Mouse (Mus musculus): Measurements from ENCODE around the gene 2010003K11Rik. TPM values are rescaled to one million over a fixed set of nuclear protein-coding genes. Genes with fewer than 3 reads are reported as not detected.

Gene 2010003K11Rik
- not detected in 3 replicates for total RNA-seq (2017)

DNA sequence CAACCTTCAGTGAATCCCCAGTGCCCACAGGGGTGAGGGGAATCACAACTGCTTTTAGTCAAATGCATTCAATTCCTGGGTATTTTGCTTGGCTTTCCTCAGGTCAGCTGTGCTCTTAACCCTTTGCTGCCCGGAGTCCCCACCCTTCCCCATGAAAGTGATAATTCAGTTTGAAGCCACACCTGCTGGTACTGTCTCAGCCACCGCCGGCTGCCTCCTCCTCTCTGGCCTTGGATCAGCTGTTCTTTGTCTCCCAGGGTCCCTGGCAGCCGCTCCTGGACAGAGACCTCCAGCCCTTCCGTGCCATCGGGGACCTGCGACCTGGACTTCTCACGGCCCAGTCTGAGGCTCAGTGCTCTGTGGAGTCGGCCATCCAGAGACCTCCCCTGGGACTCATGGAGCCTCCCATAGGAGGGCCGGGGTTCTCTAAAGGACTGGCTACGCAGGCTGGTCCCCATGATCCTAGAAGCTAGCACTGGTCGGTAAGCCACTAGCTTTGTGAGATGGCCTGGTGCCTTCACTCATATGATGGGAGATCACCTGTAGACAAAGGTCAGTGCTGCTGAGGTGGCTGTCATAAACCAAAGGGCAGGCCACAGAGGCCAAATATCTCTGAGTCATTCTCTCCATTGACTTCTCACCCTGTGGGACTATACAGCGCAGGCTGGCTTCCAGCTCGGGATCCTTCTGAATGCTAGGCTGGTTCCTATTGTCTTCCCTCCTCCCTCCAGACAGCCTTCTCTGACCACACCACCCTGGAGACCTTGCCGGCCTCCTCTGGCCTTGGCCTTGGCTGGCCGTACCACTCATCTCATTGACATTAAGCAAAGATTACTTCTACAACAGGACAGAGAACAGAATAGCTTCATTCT is at the start of gene 2010003K11Rik:
2010003K11Rik (minus strand) TSS at position 522 of the 872 bp plus-strand sequence.
- no peak for ATAC-seq (replicated peaks; ENCODE audit: insufficient number of reproducible peaks, low FRiP score, low TSS enrichment, poor library complexity, severe bottlenecking)

DNA sequence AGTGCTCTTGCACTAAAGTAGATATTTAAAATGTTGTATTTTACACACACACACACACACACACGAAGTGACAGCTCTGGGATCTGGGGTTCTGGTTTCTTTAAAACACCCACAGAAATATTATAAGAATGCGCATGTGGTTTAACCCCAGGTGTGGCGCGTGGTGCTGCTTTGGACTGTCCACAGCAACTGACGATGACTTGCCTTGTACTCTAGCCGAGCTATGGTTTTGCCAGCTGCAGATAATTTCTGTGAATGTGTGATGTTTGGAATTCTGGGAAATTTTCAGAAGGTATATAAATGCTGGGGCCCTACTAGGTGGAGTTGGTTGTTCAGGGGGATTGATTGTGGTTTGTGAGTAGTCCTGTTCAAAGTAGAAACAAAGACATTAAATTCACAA is 49.4 kb upstream of the 2010003K11Rik start:
- ATAC-seq (replicated peaks; ENCODE audit: insufficient number of reproducible peaks, low FRiP score, low TSS enrichment, poor library complexity, severe bottlenecking), result no peak

DNA sequence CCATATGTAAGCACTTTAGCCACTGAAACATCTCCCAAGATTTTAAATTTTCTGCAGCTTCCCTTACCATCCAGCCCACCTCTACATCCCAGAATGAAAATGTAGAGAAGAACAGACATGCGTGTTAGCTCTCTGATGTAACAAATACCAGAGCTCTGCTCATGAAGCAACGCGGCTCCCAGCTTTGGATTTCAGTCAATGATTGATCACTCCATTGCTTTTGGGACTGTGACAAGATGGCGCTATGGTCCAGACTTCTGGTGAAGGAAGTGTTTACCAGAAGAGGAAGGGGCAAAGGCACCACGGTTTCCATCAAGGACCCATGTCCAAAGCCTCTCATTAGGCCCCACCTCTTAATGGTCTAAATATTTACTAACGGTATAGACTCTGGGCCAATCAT is 47.5 kb upstream of the 2010003K11Rik start:
- no peak for ATAC-seq (replicated peaks; ENCODE audit: insufficient number of reproducible peaks, low FRiP score, low TSS enrichment, poor library complexity, severe bottlenecking)

DNA sequence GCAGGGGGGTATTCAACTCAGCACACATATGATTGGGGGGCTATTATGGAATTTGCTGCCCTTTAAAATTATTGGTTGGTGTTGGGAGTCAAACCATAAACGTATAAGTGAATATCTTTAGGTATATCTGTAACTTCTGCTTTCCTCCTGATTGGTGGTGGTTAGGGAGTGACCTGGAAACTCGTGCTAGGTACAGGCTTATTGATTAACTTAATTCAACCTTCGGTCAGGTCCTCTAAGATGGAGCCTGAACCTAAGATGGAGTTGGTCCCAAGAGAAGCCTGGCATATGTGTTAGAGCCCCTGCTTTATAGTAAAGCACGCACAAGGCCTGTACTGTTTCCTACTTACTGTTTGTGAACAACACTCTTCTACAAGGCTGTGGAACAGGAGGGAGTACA is 46.7 kb upstream of the 2010003K11Rik start:
- ATAC-seq (replicated peaks; ENCODE audit: insufficient number of reproducible peaks, low FRiP score, low TSS enrichment, poor library complexity, severe bottlenecking), result no peak

DNA sequence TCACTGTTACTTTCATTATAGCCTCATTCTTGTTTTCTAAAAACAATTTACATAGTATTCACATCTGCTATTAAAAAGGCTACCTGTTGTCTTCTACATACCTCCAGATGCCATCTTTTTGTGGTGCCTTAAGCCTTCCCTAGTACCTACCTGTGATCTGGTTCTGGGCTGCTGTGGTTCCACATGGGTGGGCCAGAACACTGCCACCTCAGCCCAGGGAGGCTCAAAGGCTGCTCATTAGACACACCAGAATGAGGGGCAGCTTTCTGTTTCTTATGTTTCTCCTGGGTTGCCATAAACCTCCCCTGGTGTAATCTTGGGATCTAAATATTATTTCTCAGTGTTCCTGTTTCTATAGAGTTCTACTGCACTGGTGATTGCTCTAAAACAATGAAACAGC is 43.7 kb upstream of the 2010003K11Rik start:
- ATAC-seq (replicated peaks; ENCODE audit: insufficient number of reproducible peaks, low FRiP score, low TSS enrichment, poor library complexity, severe bottlenecking), result no peak

DNA sequence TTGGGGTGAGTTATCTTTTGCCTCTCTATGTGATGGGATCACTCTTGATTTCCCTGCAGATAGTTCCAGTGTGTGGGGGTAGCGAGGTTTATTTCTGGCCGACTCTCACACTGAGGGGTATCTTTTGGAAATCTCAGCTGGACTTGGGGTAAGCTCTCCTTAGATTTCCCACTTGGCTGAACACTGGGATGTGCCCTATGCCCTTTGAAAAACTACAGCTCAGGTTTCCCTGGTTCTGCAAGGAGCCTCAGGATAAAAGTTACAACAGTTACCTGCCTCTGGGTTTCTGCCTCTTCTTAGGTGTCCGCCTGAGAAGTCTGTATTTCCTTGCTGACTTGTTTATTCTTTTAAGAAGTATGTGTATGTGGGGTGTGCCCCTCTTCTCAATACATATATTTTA is 42.6 kb upstream of the 2010003K11Rik start:
- no peak for ATAC-seq (replicated peaks; ENCODE audit: insufficient number of reproducible peaks, low FRiP score, low TSS enrichment, poor library complexity, severe bottlenecking)

DNA sequence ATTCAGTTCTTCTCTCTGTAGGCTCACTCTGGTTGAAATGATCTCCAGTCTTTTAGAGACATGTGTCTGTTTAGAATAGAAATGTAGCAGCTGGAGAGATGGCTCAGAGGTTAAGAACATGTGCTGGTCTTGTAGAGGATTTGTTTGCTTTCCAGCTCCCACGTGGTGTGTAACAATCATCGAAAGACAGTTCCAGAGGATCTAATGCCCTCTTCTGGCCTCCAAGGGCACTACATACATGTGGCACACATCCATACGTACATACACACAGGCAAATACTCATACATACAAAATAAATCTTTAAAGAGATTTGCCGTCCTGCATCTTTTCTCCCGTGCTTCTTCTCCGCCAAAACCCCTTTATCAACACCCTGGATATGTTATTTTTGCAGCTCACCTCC is 41.9 kb upstream of the 2010003K11Rik start:
- ATAC-seq (replicated peaks; ENCODE audit: insufficient number of reproducible peaks, low FRiP score, low TSS enrichment, poor library complexity, severe bottlenecking), result no peak

DNA sequence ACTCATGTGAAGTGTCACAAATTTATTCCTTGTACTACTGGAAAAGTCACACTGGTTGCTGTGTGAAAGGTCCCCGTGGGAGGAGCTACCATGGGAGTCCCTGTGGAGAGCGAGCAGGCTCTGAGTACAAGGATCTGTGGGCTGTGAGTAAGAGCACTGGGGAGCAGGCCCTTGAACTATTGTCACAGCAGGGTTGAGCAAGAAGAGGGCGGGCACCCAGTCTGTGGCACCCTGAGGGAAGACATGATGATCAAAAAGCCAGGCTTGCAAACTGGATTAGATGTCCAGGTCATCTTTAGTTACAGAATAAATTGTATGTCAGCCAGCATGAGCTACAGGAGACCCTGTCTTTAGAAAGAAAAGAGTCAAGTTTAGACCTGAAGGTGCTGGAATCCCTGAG is 38.2 kb upstream of the 2010003K11Rik start:
- no peak for ATAC-seq (replicated peaks; ENCODE audit: insufficient number of reproducible peaks, low FRiP score, low TSS enrichment, poor library complexity, severe bottlenecking)

DNA sequence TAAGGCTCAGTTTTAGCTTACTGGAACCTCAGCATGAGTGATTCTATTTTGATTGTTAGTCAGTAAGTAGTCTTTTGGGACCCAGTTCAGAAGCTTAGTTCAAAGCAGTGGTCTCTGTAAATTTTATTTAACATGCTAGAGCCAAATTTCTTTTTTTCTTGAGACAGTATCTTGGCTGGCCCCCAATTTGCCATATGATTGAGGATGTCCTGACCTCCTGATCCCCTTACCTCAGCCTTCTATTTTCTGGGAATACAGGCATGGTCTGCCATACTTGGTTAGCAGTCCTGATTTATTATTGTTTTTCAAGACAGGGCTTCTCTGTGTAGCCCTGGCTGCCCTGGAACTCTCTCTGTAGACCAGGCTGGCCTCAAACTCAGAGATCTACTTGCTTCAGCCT is 37.5 kb upstream of the 2010003K11Rik start:
- no peak for ATAC-seq (replicated peaks; ENCODE audit: insufficient number of reproducible peaks, low FRiP score, low TSS enrichment, poor library complexity, severe bottlenecking)

DNA sequence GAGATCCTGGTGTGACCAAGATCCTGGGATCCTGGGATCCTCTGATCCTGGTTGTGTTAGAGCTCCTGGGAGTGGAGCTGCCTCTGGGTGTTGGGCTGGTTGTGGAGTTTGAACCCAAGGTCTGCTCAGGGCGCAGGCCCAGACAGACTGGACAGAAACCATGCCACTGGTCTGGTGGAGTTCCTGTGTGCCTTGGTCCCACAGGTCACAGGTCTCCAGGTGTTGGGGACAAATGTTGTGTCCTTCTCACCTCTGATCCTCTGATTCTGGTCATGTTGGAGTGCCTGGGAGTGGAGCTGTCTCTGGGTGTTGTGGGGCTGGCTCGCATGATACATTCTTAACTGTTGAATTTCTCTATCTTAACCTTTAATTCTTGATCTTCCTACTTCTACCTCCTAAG is 36.3 kb upstream of the 2010003K11Rik start:
- ATAC-seq (replicated peaks; ENCODE audit: insufficient number of reproducible peaks, low FRiP score, low TSS enrichment, poor library complexity, severe bottlenecking), result no peak

DNA sequence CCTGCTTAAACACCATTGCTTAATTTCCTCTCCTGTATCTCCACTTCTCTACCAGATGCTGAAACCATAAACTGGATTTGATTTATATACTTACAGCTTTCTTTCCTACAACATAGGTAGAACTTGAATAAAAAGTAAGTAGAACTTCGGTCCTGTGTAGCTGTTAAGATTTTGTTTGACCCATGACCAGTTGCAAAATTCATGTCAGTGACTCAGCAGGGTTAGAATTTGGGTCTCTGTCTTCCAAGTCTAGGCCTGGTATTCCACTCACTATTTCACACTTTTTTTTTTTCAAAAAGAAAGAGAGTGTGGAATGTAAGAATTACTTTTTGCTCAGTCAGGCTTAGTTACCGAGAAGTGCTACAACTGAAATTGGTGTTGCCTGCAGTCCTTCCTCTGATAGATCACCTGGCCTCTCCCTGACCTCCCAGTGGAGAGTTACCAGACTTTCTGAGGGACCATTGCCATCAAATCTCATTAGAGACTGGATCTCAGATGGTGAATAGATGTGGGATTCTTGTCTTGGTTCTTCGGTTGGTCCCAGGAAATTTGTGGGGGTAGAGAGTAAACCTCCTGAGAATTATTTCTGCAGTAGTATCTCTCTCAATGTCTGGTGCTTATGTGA is 23.2 kb upstream of the 2010003K11Rik start:
- no peak for ATAC-seq (replicated peaks; ENCODE audit: insufficient number of reproducible peaks, low FRiP score, low TSS enrichment, poor library complexity, severe bottlenecking)

DNA sequence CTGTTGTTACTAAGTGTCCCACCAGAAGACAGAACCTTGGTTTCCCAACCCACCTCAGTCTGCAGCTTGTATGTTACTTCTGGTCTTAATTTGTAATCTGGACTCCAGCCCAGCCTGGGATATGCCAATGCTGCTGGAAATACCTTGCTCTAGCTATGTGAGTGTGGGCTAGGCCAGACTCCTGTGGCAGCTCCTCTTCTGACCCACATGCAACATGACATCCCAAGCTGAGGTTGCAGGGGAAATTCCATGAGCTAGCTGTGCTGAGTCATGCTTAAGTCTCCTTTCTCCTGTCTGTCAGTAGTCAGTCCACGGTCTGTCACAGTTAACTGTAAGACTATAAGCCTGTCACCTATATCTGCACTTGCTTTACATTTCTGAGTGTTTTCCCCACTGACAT is 19.1 kb upstream of the 2010003K11Rik start:
- ATAC-seq (replicated peaks; ENCODE audit: insufficient number of reproducible peaks, low FRiP score, low TSS enrichment, poor library complexity, severe bottlenecking), result no peak

DNA sequence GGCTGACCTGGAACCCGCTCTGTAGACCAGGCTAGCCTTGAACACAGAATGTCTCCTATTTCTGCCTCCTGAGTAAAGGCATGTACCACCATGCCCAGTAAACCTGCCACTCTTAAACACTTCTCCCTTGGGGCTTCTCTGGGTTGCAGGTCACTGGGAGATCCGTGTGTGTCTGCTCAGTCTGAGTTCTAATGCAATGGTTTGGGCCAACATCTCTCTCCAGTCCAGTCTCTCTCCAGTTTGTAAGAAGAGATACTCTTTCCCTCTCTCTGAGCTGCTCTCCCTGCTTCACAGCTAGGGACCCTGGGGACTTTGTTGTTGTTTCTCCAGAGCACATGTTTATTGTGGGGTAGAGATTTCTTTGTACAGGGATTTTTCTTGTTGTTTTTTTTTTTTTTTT is 17.9 kb upstream of the 2010003K11Rik start:
- ATAC-seq (replicated peaks; ENCODE audit: insufficient number of reproducible peaks, low FRiP score, low TSS enrichment, poor library complexity, severe bottlenecking), result no peak

DNA sequence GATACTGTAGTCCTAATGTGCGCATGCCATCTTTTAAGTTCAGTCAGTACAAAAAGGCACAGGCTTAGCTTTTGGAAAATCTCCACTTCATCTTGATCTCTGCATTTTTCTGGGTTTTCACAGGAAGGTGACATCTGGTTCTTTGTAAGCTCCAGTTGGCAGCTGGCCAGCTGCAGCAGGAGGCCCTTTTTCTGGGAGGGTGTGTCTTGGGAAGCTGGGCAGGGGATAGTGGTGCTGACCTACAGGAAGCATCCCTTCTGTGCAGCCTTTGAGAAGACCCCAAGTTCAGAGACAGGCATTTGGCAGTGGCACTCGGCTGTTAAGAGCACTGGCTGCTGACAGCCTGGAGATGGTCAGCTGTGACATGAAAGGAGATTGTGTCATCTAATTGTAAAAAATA is 17.4 kb upstream of the 2010003K11Rik start:
- ATAC-seq (replicated peaks; ENCODE audit: insufficient number of reproducible peaks, low FRiP score, low TSS enrichment, poor library complexity, severe bottlenecking), result no peak

DNA sequence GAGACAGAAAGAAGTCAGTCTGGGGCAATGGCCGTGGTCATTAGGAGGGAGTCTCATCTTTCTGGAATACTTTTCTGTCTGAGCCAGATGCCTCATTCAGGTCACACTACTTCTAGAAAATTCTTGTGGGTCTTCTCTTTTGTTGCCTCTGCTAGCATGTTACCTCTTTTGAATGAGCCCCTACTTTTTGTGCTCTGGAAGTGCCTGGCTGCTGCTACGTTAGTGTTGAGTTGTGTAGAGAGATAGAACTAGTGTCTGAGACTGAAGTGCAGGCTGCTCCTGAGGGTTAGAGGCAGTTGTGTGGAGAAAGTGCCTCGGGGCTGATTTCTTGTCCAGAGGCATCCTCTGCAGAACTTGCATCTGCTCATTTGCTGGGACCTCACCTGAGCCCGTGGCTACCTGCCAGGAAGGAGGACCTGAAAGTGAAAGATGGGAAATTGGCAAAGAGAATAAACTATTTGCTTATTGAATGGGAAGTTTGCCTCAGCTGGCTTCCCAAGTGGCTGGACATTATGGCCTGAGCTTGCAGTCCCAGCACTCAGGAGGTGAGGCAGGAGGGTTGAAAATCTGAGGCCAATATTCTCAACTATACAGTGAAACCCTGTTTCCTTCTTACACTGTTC is 15.0 kb upstream of the 2010003K11Rik start:
- no peak for ATAC-seq (replicated peaks; ENCODE audit: insufficient number of reproducible peaks, low FRiP score, low TSS enrichment, poor library complexity, severe bottlenecking)

DNA sequence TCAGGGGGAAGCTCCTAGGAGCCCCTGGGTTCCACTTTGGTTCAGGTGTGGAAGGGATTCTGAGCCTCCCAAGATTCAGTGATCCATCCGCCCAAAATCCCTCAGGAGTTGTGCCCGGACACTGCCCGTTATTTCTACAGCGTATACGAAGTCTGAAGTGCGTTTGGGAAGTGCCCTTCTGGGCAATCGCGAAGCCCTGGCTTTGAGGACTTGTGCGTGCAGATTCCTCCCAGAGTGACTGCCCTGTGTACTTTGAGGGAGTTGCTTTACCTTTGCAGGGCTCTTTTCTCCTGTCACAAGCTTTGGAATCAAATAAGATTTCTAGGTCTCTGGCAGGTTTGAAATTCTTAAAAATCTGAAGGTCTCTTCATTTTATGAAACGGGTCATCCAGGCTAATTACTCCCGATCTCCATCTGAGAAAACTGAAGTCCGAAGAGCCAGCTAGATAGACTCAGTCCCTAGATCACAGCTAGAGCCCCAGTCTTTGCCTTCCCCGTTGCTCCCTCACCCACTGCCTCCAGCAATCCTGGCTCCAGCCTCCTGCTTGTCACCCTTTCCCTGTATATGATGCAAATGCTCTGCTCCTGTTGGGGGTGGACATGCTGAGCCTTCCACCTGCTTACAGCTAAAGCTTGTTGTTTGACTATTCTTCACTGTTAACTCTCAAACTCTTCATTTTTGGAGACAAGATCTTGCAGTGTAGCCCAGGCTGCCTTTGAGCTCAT is 12.9 kb upstream of the 2010003K11Rik start:
- no peak for ATAC-seq (replicated peaks; ENCODE audit: insufficient number of reproducible peaks, low FRiP score, low TSS enrichment, poor library complexity, severe bottlenecking)

DNA sequence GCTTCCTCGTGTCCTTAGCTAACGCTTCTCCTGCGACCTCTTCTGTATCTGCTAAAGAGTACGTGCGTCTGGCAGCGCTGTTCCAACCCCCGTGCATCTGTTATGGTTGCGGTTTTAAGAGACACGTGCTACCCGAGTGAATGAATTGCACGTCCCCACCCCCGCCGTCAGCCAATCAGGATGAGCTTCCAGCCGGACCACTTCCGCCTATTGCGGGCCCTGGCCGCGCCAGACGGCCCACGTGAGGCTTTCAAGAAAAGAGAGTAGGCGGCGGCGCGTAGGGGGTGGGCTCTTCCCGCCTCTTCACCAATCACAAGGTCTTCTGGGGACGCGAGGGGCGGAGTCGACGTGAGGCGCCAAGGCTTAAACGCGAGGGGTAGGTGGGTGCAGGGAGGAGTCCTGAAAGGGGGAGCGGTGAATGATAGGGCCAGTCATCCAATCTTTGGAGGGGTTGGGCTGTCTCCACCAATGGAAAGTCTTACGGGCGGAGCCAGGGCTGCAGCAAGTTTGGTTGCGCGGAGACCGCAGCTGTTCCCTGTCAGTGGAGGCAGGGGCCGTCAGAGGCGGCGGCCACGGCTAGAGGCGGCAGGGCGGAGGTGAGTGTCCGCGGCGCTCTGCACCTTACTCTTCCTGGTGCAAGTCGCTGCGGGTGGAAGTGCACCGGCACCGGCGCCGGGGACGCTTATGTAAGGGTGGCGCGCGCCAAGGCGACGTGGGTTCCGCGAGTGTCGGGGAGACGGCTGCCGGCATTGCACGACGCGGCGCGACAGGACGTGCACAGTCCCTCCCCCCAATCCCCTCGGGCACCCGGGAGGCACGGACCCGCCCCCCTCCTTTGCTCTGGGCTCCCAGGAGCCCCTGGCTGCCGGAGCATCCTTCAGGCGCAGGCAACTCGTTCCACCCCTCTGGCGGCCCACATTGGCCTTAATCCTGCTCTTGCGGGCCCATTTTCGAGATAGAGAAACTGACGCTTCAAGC is 11.9 kb upstream of the 2010003K11Rik start, which contains the start of gene Pcx:
Pcx (plus strand) TSS at position 487 of the 978 bp plus-strand sequence.
- peak; percentile 97 for ATAC-seq (replicated peaks; ENCODE audit: insufficient number of reproducible peaks, low FRiP score, low TSS enrichment, poor library complexity, severe bottlenecking)

DNA sequence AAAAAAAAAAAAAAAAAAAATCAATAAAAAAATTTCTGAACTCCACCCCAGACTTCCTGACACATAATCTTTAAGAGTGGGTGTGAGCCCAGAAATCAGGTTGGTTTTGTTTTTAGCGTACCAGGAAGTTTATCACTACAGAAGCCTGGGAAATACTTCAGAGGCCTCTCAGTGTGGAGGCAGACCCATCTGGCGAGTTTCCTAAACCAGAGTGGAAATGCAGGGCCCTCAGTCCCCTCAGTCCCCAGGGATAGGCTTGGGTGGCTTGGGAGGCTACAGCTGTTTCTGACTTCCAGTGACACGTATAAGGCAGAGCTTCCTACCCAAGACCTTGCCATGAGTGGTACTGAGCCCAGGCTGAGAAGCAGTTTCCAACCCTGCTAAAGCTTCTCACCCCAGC is 9.4 kb upstream of the 2010003K11Rik start:
- no peak for ATAC-seq (replicated peaks; ENCODE audit: insufficient number of reproducible peaks, low FRiP score, low TSS enrichment, poor library complexity, severe bottlenecking)
